Mouse (Mus musculus) lung, adult 2 months (tissue): ENCODE data around the gene Cfap299. TPM values are rescaled to one million over a fixed set of nuclear protein-coding genes. Genes with fewer than 3 reads are reported as not detected.
"Not testable (repeated sequence)": the region's sequence is repeated elsewhere in the genome, so short reads cannot be mapped to it uniquely, and the experiment has no call there.

Experiments
- DNase-seq: peaks from one replicate; pipeline ENCODE4 v3.0.0; 2022
- H3K4me1 ChIP-seq: fragments of 200-500 bp; 2 replicates; pipeline ENCODE4 v1.6.1; 2011; ENCODE audit warnings: low read length; ENCODE audit not compliant: control insufficient read depth, insufficient read depth
- H3K4me3 ChIP-seq: fragments of 200-500 bp; replicated peaks from 2 replicates; pipeline ENCODE3; 2011; ENCODE audit warnings: low read depth, mild to moderate bottlenecking, control low read depth, low read length; ENCODE audit errors: extremely low read depth
- CTCF ChIP-seq: fragments of 200-500 bp; IDR thresholded peaks from 2 replicates; pipeline ENCODE4 v1.5.1; 2011; ENCODE audit warnings: mild to moderate bottlenecking, low read length, control low read depth; ENCODE audit not compliant: insufficient read depth
- POLR2A ChIP-seq: fragments of 200-500 bp; IDR thresholded peaks from 2 replicates; pipeline ENCODE4 v1.6.1; 2011; ENCODE audit warnings: low read depth, mild to moderate bottlenecking, control low read depth, low read length, borderline replicate concordance; ENCODE audit errors: extremely low read depth
- WGBS: fragments of 180-500 bp; shearing (Covaris S2); methylation state at CpG from one replicate; pipeline ENCODE4 v1.1.7; 2018; 5-methylcytosine and 5-hydroxymethylcytosine counted together
- polyA plus RNA-seq: library from polyadenylated mRNA; depleted of rRNA; stranded (reverse); fragments of >200 nt; gene quantifications from 2 replicates; pipeline ENCODE4 v1.2.3, GENCODE M21; 2012

The Cfap299 gene
- polyA plus RNA-seq, 1 experiment = 1.7 TPM

DNA sequence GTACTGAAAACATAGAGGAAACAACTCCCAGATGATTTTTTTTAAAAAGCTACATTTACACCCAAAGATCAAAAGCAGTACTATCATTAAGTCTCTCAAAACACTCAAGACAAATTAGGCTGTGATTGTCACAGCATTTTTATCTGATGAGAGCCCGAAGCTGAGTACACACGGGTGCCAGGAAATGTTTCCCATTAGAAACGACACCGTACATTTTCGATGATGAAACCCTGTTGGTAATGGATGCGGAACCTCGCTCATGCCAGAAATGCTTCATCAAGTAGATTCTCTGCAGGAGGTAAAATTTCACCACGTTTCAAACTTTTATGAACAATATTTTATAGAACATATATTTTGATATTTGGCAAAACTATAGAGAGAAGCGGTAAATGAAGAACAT lies 233.7 kb downstream of the Cfap299 start:
- WGBS = 51% methylated on average over 9 of the region's 9 CpGs
- Histone ChIP-seq H3K4me1 (no peaks in the 10 kb centered on the region), H3K4me3 (no peak overlapping the region)
- TF ChIP-seq CTCF (no peak), POLR2A (no peak)
- no peak for DNase-seq

DNA sequence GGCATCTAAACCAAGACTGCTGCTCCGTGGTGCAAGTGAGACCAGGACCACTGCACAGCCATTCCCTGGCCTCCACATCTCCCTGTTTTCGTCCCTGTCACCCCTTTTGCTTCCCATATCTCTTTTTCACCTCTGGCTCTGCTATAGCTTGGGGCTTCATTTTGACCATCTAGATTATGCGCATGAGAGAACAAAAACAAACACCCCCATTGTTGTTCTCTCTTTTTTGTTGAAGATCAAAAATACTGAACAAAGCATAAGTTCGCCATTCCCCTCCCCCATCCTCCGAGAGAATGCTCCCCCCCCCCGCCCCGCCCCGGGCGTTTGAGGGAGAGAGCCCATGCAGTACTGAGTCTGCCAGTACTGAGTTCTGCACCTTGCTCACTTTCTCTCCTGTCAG lies 234.7 kb downstream of the Cfap299 start:
- TF ChIP-seq POLR2A (no peak), CTCF (no peak)
- WGBS = 70% methylated on average over 9 of the region's 9 CpGs
- DNase-seq = no peak
- no peak overlapping the region for H3K4me3 ChIP-seq
- no peaks in the 10 kb centered on the region; the same call in 1 of the 2 replicates for H3K4me1 ChIP-seq

DNA sequence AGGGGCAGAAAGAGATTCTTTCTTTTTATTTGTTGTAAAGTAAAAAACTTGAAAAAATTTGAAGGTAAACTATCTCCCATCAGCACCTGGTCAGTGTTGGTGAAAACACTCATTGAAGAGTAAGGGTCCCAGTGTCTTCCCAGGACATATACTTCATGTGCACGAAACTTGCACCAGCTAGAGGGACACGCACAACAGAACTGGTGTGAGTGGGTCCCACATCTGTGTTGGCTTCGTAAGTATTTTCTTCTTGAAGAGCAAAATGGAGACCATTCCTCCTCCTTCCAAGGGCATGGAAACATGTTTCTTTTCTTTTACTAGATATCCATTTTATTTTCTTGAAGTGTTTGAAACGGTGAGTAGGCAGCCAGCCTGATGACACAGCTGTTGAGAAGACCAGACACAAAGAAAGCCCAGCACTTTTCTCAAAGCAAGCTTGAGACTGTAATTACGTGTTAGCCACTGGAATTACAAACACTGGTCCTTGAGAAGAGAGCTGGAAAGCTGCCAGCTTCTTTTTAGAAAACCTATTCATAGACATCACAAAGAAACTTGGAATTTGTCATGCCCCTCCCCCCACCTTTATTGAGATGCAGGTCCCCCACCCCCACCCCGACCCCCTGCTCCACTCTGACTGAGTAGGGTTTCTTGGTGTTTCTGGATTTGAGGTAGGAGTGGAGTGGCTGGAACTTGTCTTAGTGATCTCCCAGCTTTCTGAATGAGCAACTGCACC lies 237.5 kb downstream of the Cfap299 start:
- no peak for DNase-seq
- Histone ChIP-seq H3K4me1 (peaks cover 3% of the 10 kb centered on the region; the same call in 1 of the 2 replicates), H3K4me3 (no peak overlapping the region)
- TF ChIP-seq POLR2A = no peak
- no peak for TF ChIP-seq CTCF
- 49% methylated on average over 6 of the region's 6 CpGs for WGBS

GRCm38 (mm10) chr5:98568481-98568880 lies 239.4 kb downstream of the Cfap299 start:
- no peak for TF ChIP-seq POLR2A
- TF ChIP-seq CTCF = no peak
- Histone ChIP-seq H3K4me1 (peaks cover 3% of the 10 kb centered on the region; the same call in 1 of the 2 replicates), H3K4me3 (no peak overlapping the region)
- WGBS = 72% methylated on average over 4 of the region's 4 CpGs
- no peak for DNase-seq

GRCm38 (mm10) chr5:98569029-98569513 lies 240.0 kb downstream of the Cfap299 start:
- peak; percentile 27 for DNase-seq
- 19% methylated on average over 3 of the region's 3 CpGs for WGBS
- Histone ChIP-seq H3K4me3 (no peak overlapping the region), H3K4me1 (peaks cover 3% of the 10 kb centered on the region; the same call in 1 of the 2 replicates)
- TF ChIP-seq CTCF (no peak), POLR2A (no peak)

- TF ChIP-seq CTCF = peak; percentile 4; the same call in 1 of the 2 replicates
- no peak for TF ChIP-seq POLR2A
- Histone ChIP-seq H3K4me1 (peaks cover 5% of the 10 kb centered on the region; the same call in 1 of the 2 replicates), H3K4me3 (no peak overlapping the region)
- DNase-seq = no peak
- 55% methylated on average over 4 of the region's 4 CpGs for WGBS
Observed at GRCm38 (mm10) chr5:98572392-98572791, 243.3 kb downstream of the Cfap299 start.

GRCm38 (mm10) chr5:98574711-98575470 lies 245.8 kb downstream of the Cfap299 start:
- no peak for DNase-seq
- Histone ChIP-seq H3K4me3 (no peak overlapping the region), H3K4me1 (peaks cover 2% of the 10 kb centered on the region; the same call in 1 of the 2 replicates)
- WGBS = 67% methylated on average over 12 of the region's 12 CpGs
- TF ChIP-seq POLR2A = no peak
- no peak for TF ChIP-seq CTCF

DNA sequence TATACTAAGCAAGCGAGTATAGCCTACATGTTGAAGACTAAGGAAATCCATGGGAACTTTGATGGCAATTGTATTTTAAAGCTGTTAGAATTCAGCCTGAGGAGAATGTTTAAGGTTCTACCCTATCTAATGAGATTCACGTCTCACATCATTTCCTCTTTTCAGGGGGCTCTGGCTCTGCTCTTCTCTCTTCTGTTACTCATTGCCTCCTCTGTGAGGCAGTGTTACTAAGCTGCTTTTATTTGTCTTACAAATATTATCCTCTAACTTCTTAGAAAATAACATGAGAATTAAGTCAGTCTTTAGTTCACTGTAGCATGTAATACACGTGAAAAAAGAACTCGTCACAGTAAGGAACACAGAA lies 246.3 kb downstream of the Cfap299 start:
- H3K4me1 ChIP-seq = peaks cover 2% of the 10 kb centered on the region; the same call in 1 of the 2 replicates
- TF ChIP-seq POLR2A = no peak
- no peak for TF ChIP-seq CTCF
- no peak overlapping the region for H3K4me3 ChIP-seq
- WGBS = 64% methylated on average over 4 of the region's 4 CpGs
- DNase-seq = no peak

- H3K4me1 ChIP-seq, H3K4me3 ChIP-seq, DNase-seq: not testable (repeated sequence)
- WGBS = 52% methylated on average over 6 of the region's 6 CpGs
Observed at GRCm38 (mm10) chr5:98576538-98576937, 247.4 kb downstream of the Cfap299 start.
